Mouse (Mus musculus): ENCODE data around the gene Trib3. TPM values are rescaled to one million over a fixed set of nuclear protein-coding genes. Genes with fewer than 3 reads are reported as not detected.
A peak's percentile ranks its signal among the peaks of the same experiment; 100 is the strongest.

Gene Trib3
- total RNA-seq (2021) = under 1 TPM; 0.41 to 0.54 TPM
- long read RNA-seq, experiment 1, partial matches to known transcripts = 0 of 2 reads
- long read RNA-seq, experiment 1, other reads (novel, unspliced or antisense) = 1 of 2 reads
- long read RNA-seq, experiment 2 = 0 reads

- TF ChIP-seq CTCF (conservative IDR thresholded peaks at IDR 0.05) = peak; percentile 82
- DNase-seq (ENCODE audit: low spot score in 2 of 2) = peak; percentile 51 to 64
- H3K27ac ChIP-seq = peak within 1 kb of the TSS; percentile 73
- H3K4me3 ChIP-seq = peak within 1 kb of the TSS; percentile 75
Measured at GRCm38 (mm10) chr2:152343329-152344213, at the start of gene Trib3. Trib3 (minus strand) TSS chr2:152344032.

- Histone ChIP-seq H3K27ac (no peak overlapping the region), H3K4me3 (no peak overlapping the region)
- no peak for TF ChIP-seq CTCF (conservative IDR thresholded peaks at IDR 0.05)
- no peak for DNase-seq (ENCODE audit: low spot score in 2 of 2)
Measured at GRCm38 (mm10) chr2:152393225-152394017, 49.6 kb upstream of the Trib3 start.

- peak; percentile 87 for TF ChIP-seq CTCF (conservative IDR thresholded peaks at IDR 0.05)
- peak; percentile 33 to 63 for DNase-seq (ENCODE audit: low spot score in 2 of 2)
- no peak overlapping the region for H3K27ac ChIP-seq
- no peak overlapping the region for H3K4me3 ChIP-seq
Measured at GRCm38 (mm10) chr2:152392786-152393185, 49.0 kb upstream of the Trib3 start.

- no peak for TF ChIP-seq CTCF (conservative IDR thresholded peaks at IDR 0.05)
- no peak for DNase-seq (ENCODE audit: low spot score in 2 of 2)
- no peak overlapping the region for H3K4me3 ChIP-seq
- H3K27ac ChIP-seq = no peak overlapping the region
Measured at GRCm38 (mm10) chr2:152384191-152384590, 40.4 kb upstream of the Trib3 start.

- H3K27ac ChIP-seq = peak within 1 kb of the TSS; percentile 74
- peak in 1 of 2 experiments; percentile 54 for DNase-seq (ENCODE audit: low spot score in 2 of 2)
- H3K4me3 ChIP-seq = peak within 1 kb of the TSS; percentile 49
- no peak for TF ChIP-seq CTCF (conservative IDR thresholded peaks at IDR 0.05)
Measured at GRCm38 (mm10) chr2:152376345-152376741, 32.5 kb upstream of the Trib3 start, which contains the start of gene Nrsn2. Nrsn2 (minus strand) TSS chr2:152376638.

- Histone ChIP-seq H3K27ac (peak overlapping the region; percentile 74), H3K4me3 (peak overlapping the region; percentile 49)
- peak; percentile 40 to 53 for DNase-seq (ENCODE audit: low spot score in 2 of 2)
- no peak for TF ChIP-seq CTCF (conservative IDR thresholded peaks at IDR 0.05)
Measured at GRCm38 (mm10) chr2:152375652-152376344, 32.0 kb upstream of the Trib3 start.

GRCm38 (mm10) chr2:152373547-152373946 lies 29.7 kb upstream of the Trib3 start:
- DNase-seq (ENCODE audit: low spot score in 2 of 2) = no peak
- Histone ChIP-seq H3K27ac (no peak overlapping the region), H3K4me3 (no peak overlapping the region)
- no peak for TF ChIP-seq CTCF (conservative IDR thresholded peaks at IDR 0.05)

GRCm38 (mm10) chr2:152372661-152373060 lies 28.8 kb upstream of the Trib3 start:
- Histone ChIP-seq H3K27ac (no peak overlapping the region), H3K4me3 (no peak overlapping the region)
- TF ChIP-seq CTCF (conservative IDR thresholded peaks at IDR 0.05) = no peak
- no peak for DNase-seq (ENCODE audit: low spot score in 2 of 2)

- Histone ChIP-seq H3K4me3 (no peak overlapping the region), H3K27ac (no peak overlapping the region)
- no peak for DNase-seq (ENCODE audit: low spot score in 2 of 2)
- TF ChIP-seq CTCF (conservative IDR thresholded peaks at IDR 0.05) = no peak
Measured at GRCm38 (mm10) chr2:152372104-152372503, 28.3 kb upstream of the Trib3 start.

GRCm38 (mm10) chr2:152368532-152369140 lies 24.8 kb upstream of the Trib3 start:
- Histone ChIP-seq H3K4me3 (no peak overlapping the region; the same call in 1 of the 2 replicates), H3K27ac (no peak overlapping the region)
- peak; percentile 89 for TF ChIP-seq CTCF (conservative IDR thresholded peaks at IDR 0.05)
- peak in 1 of 2 experiments; percentile 69 for DNase-seq (ENCODE audit: low spot score in 2 of 2)

GRCm38 (mm10) chr2:152367917-152368316 lies 24.1 kb upstream of the Trib3 start:
- TF ChIP-seq CTCF (conservative IDR thresholded peaks at IDR 0.05) = no peak
- DNase-seq (ENCODE audit: low spot score in 2 of 2) = no peak
- H3K4me3 ChIP-seq = no peak overlapping the region
- no peak overlapping the region for H3K27ac ChIP-seq

Data from layer of hippocampus, adult 2 months (tissue).